Mouse (Mus musculus) embryonic fibroblast, embryonic 13.5 days (primary cell): ENCODE data around the gene Mrps21.

Experiments used
- CTCF ChIP-seq: IDR thresholded peaks from 2 replicates; pipeline ENCODE4 v1.5.1; 2011; ENCODE audit warnings: mild to moderate bottlenecking, control low read depth, low read length, moderate library complexity, borderline replicate concordance; ENCODE audit not compliant: insufficient read depth
- POLR2A ChIP-seq: IDR thresholded peaks from 2 replicates; pipeline ENCODE4 v1.6.1; 2011; ENCODE audit warnings: low read depth, mild to moderate bottlenecking, control low read depth, low read length, moderate library complexity

DNA sequence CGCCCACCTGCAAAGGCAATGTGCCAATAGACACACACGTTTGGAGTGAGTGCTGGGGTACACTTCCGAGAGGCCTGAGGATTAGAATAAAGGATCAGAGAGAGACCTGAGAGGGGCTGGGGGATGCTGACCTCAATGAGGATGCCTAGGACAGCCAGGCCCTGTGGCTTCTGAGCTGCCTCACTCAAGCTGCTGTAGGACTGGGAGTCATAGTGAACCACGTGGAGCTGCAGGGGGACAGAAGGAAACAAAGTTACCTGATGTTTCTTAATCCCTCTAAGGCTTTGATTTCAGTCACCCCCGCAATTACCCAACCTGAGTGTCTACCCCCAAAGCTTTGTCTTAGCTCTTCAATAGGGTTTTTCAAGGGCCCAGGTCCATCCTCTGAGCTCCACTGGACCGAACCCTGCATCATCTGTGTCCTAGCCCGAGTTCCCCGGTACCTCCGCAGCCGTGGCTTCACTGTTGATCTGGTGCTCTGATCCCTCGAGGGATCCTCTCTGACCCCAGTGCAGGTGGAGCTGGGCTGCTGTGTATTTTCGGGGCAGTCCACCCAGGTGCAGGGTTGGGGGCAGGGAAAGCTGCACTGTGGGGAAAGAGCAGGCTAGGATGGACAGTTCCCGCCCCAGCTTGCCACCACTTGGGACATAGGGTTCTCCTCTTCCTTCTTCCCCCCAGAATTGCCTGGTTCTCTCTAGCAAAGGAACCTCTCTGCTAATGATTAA, 28.6 kb upstream of the Mrps21 start:
- no peak for TF ChIP-seq POLR2A
- no peak for TF ChIP-seq CTCF
